Mouse (Mus musculus) MEL (cell line): ENCODE results near the gene Lmod1. TPM values are rescaled to one million over a fixed set of nuclear protein-coding genes. Genes with fewer than 3 reads are reported as not detected.

Experiments used
- DNase-seq: peaks from one replicate; pipeline ENCODE4 v3.0.0; 2011; ENCODE audit warnings: low read depth, low spot score
- H3K27ac ChIP-seq: 2 replicates; pipeline ENCODE4 v1.5.1; 2012; ENCODE audit warnings: low read depth, mild to moderate bottlenecking, control low read depth, low read length, moderate library complexity; ENCODE audit not compliant: control insufficient read depth
- H3K27me3 ChIP-seq, 2 experiments: fragments of 150-350 bp in 1 of 2; sonication (generic) in 1 of 2; 2 replicates each; pipeline ENCODE4 v1.6.1; 2012; ENCODE audit warnings: low read length in 2 of 2, mild to moderate bottlenecking in 2 of 2, improper control_type of control experiment in 1 of 2, moderate library complexity in 1 of 2; ENCODE audit not compliant: insufficient read depth in 2 of 2, control insufficient read depth in 1 of 2
- H3K36me3 ChIP-seq, 2 experiments: 2 replicates each; pipeline ENCODE4 v1.6.1; 2012 to 2014; ENCODE audit warnings: low read length in 2 of 2, improper control_type of control experiment in 1 of 2, inconsistent platforms in 1 of 2, mild to moderate bottlenecking in 1 of 2; ENCODE audit not compliant: insufficient read depth in 2 of 2, control insufficient read depth in 1 of 2
- H3K4me1 ChIP-seq, 2 experiments: fragments of 150-350 bp in 1 of 2; sonication (generic) in 1 of 2; 2 replicates each; pipeline ENCODE4 v1.6.1; 2012; ENCODE audit warnings: low read length in 2 of 2, improper control_type of control experiment in 1 of 2, mild to moderate bottlenecking in 1 of 2; ENCODE audit not compliant: insufficient read depth in 2 of 2, control insufficient read depth in 1 of 2
- H3K4me3 ChIP-seq, 2 experiments: fragments of 150-350 bp in 1 of 2; sonication (generic) in 1 of 2; 2 replicates each; pipeline ENCODE4 v1.5.1; 2012; ENCODE audit warnings: low read depth in 2 of 2, low read length in 2 of 2, mild to moderate bottlenecking in 2 of 2, moderate library complexity in 2 of 2, control low read depth in 1 of 2, improper control_type of control experiment in 1 of 2; ENCODE audit not compliant: control insufficient read depth in 1 of 2, insufficient read depth in 1 of 2
- H3K79me2 ChIP-seq: 2 replicates; pipeline ENCODE4 v1.6.1; 2012; ENCODE audit warnings: mild to moderate bottlenecking, low read length, moderate library complexity; ENCODE audit not compliant: control insufficient read depth, poor library complexity, insufficient read depth
- H3K9ac ChIP-seq: 2 replicates; pipeline ENCODE4 v1.6.1; 2012; ENCODE audit warnings: low read depth, mild to moderate bottlenecking, control low read depth, low read length, moderate library complexity; ENCODE audit not compliant: control insufficient read depth, poor library complexity, severe bottlenecking
- H3K9me3 ChIP-seq: fragments of 150-350 bp; sonication (generic); replicated peaks from 2 replicates; pipeline ENCODE4 v1.6.1; 2012; ENCODE audit warnings: mild to moderate bottlenecking, low read length, improper control_type of control experiment, moderate library complexity; ENCODE audit not compliant: insufficient read depth
- BHLHE40 ChIP-seq: IDR thresholded peaks from 2 replicates; pipeline ENCODE4 v1.6.1; 2012; ENCODE audit warnings: low read depth, mild to moderate bottlenecking, inconsistent platforms, low read length, improper control_type of control experiment, borderline replicate concordance
- CHD1 ChIP-seq: IDR thresholded peaks from 2 replicates; pipeline ENCODE4 v1.6.1; 2012; ENCODE audit warnings: low read depth, mild to moderate bottlenecking, inconsistent platforms, low read length, improper control_type of control experiment
- ELF1 ChIP-seq: IDR thresholded peaks from 2 replicates; pipeline ENCODE4 v1.6.1; 2014; ENCODE audit warnings: low read depth, mild to moderate bottlenecking, inconsistent platforms, low read length, improper control_type of control experiment, moderate library complexity
- KAT2A ChIP-seq: conservative IDR thresholded peaks from 2 replicates; pipeline ENCODE4 v1.6.1; 2012; ENCODE audit warnings: low read depth, low read length, improper control_type of control experiment, inconsistent platforms
- MAFK ChIP-seq: IDR thresholded peaks from 2 replicates; pipeline ENCODE4 v1.6.1; 2011; ENCODE audit warnings: low read depth, mild to moderate bottlenecking, low read length, improper control_type of control experiment, borderline replicate concordance
- MXI1 ChIP-seq: IDR thresholded peaks from 2 replicates; pipeline ENCODE4 v1.6.1; 2011; ENCODE audit warnings: mild to moderate bottlenecking, low read depth, low read length, improper control_type of control experiment
- MYC ChIP-seq: IDR thresholded peaks from 2 replicates; pipeline ENCODE4 v1.6.1; 2011; ENCODE audit warnings: low read depth, mild to moderate bottlenecking, low read length, improper control_type of control experiment, moderate library complexity
- NELFE ChIP-seq: IDR thresholded peaks from 2 replicates; pipeline ENCODE4 v1.6.1; 2011; ENCODE audit warnings: low read depth, low read length, improper control_type of control experiment
- RCOR1 ChIP-seq: IDR thresholded peaks from 2 replicates; pipeline ENCODE4 v1.6.1; 2012; ENCODE audit warnings: low read depth, mild to moderate bottlenecking, inconsistent platforms, low read length, improper control_type of control experiment
- TBP ChIP-seq: IDR thresholded peaks from 2 replicates; pipeline ENCODE4 v1.8.0; 2011; ENCODE audit warnings: low read depth, low read length, improper control_type of control experiment
- USF2 ChIP-seq, 2 experiments: IDR thresholded peaks; 2 replicates each; pipeline ENCODE4 v1.6.1; 2011 to 2012; ENCODE audit warnings: improper control_type of control experiment in 2 of 2, low read length in 2 of 2, borderline replicate concordance in 1 of 2, inconsistent platforms in 1 of 2, low read depth in 1 of 2, mild to moderate bottlenecking in 1 of 2; ENCODE audit not compliant: insufficient read depth in 1 of 2
- polyA plus RNA-seq, 2 experiments: library from polyadenylated mRNA; stranded (reverse) in 1 of 2; unstranded in 1 of 2; fragments of >175 nt in 1 of 2; fragments of >200 nt in 1 of 2; gene quantifications; 2 replicates each; pipeline versions ENCODE4 v1.2.1 to v1.2.4; 2012; ENCODE audit warnings: low replicate concordance in 2 of 2, low read depth in 1 of 2; ENCODE audit not compliant: insufficient read length in 2 of 2, insufficient read depth in 1 of 2, missing spikeins in 1 of 2
- total RNA-seq: library from RNA; depleted of rRNA; stranded (reverse); fragments of 300-350 nt; gene quantifications from 2 replicates; pipeline ENCODE4 v1.2.3, GENCODE M21; 2012

Lmod1 gene
- total and polyA plus RNA-seq, 3 experiments, result not detected

DNA sequence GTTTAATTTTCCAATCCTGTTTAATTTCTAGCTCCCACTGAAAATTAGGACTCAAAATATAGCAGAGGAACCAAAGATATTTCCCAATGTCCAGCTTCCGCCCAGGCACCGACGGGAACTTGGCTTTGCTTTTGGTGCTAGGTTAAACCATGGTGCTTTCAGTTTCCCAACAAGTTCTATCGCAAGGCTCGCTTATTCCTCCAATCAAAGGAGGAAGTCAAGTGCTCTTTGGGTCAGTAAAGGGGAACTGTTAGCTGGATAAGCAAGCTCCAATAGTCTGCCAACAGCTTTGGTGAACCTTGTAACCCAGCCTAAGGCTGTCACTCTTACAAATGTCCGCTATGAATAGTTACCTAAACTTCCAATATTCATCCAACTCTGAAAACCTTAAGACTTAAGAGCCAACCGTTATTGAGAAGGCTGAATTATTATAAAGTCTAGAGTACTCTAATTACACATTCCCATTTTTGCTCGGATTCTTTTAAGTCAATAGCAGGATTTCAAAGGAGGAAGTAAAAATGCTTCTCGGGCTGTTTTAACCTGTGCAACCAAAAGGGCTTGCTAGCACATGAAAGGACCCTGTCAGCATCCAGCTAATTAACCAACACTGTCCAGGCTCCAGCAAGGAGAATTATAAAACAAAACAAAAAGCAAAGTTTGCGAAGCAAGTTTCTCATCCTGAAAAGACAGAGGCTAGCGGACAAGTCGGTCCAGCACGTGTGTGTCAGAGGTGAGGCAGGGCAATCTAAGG lies 41.9 kb upstream of the Lmod1 start:
- no peak overlapping the region for H3K27ac ChIP-seq
- H3K4me1 ChIP-seq, result peaks cover 0 to 4% of the 10 kb centered on the region in 2 experiments; a peak in 2 of 4 replicates
- no peaks in the 10 kb centered on the region for H3K9me3 ChIP-seq
- H3K9ac ChIP-seq, result peak overlapping the region; percentile 87
- H3K36me3 ChIP-seq, result no peaks in the 10 kb centered on the region
- DNase-seq, result peak; percentile 80
- H3K4me3 ChIP-seq, result peak overlapping the region; percentile 83 to 100
- peak; percentile 43; the same call in 1 of the 2 replicates for TF ChIP-seq MXI1
- TF ChIP-seq CHD1, result 0 out of 2 replicates have a peak, but pooled peaks have one; percentile 60
- TF ChIP-seq MAFK, result 0 out of 2 replicates have a peak, but pooled peaks have one; percentile 21
- no peak for TF ChIP-seq USF2 (IDR thresholded peaks at IDR 0.05; ENCODE audit: borderline replicate concordance in 1 of 2, insufficient read depth in 1 of 2, low read depth in 1 of 2, low read length in 2 of 2)
- TF ChIP-seq BHLHE40, result no peak
- peak; percentile 60 for TF ChIP-seq RCOR1
- no peak for TF ChIP-seq NELFE
- TF ChIP-seq ELF1, result peak; percentile 3; the same call in 1 of the 2 replicates
- 0 out of 2 replicates have a peak, but pooled peaks have one; percentile 9 for TF ChIP-seq TBP
- TF ChIP-seq KAT2A, result no peak
- TF ChIP-seq MYC, result peak; percentile 57; the same call in 1 of the 2 replicates
- no peaks in the 10 kb centered on the region for H3K27me3 ChIP-seq
- H3K79me2 ChIP-seq, result no peaks in the 10 kb centered on the region; the same call in 1 of the 2 replicates

DNA sequence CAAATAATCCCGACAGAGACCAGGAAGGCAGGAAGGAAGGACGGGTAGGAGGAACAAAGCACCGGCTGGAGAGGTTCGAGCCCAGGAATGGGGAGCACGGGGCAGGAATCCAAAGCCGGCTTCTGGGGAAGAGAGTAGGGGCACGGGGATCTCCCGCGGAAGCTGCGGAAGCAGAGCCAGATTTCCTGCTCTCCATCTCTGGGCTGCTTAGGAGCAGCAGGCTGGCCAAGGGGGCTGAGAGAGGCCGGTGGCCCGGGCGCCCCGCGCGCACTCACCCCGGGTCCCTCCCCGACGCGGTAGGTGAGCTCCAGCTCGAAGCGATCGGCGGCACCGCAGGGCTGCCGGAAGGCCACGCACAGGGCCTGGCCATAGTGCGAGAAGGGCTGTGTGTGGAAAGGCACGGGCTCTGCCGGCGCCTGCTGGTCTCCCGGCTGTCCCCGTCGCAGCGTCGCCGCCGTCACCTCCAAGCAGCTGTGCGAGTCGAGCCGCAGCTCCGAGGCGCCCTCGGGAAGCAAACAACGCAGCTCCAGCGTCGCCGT lies 41.3 kb upstream of the Lmod1 start:
- H3K9ac ChIP-seq, result peak overlapping the region; percentile 87
- TF ChIP-seq TBP, result 0 out of 2 replicates have a peak, but pooled peaks have one; percentile 12
- TF ChIP-seq BHLHE40, result no peak
- TF ChIP-seq, all 39 proteins: peak for 1
- H3K27me3 ChIP-seq, result no peaks in the 10 kb centered on the region
- H3K4me1 ChIP-seq, result peaks cover 0 to 4% of the 10 kb centered on the region in 2 experiments; a peak in 2 of 4 replicates
- DNase-seq, result peak; percentile 62
- no peaks in the 10 kb centered on the region for H3K36me3 ChIP-seq
- H3K9me3 ChIP-seq, result no peaks in the 10 kb centered on the region
- peak overlapping the region; percentile 83 to 100 for H3K4me3 ChIP-seq
- no peak overlapping the region for H3K27ac ChIP-seq
- no peaks in the 10 kb centered on the region; the same call in 1 of the 2 replicates for H3K79me2 ChIP-seq
